Mouse (Mus musculus): ENCODE results near the gene Apoc4. TPM values are rescaled to one million over a fixed set of nuclear protein-coding genes. Genes with fewer than 3 reads are reported as not detected.
A peak's percentile ranks its signal among the peaks of the same experiment; 100 is the strongest.

Apoc4 gene
- 1 to 10 TPM in 1 of 4 experiments, not detected in 3; 1.2 TPM for total RNA-seq (2022)

DNA sequence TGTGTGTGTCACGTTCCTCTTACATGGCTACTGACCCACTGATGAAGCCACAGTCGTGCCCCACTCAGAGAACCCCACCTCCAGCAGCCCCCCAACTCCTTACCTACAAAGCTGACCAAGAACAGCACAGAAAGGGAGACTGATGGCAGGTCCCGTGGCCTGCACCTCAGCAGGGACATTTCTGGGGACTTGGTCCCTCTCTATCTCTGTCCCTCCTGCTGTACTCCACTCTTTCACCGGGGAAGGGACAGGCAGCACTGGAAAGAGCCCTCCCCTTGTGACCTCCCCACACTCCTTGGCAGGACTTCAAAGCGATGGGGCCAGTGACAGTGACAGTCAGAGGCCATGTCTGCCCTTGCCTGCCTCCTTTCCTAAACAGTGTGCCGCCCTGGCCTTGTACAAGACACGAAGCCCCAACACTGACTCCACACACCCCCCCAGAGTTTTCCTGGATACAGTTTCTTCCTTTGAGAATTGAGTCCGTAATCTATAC is at the start of gene Apoc4, which contains the start of gene Gm44805:
TSS of gene Apoc4 (minus strand) at position 278 of the 493 bp plus-strand sequence.
TSS of gene Gm44805 (minus strand) at position 222 of the 493 bp plus-strand sequence.
- DNase-seq (ENCODE audit: low spot score in 2 of 2), result no peak

DNA sequence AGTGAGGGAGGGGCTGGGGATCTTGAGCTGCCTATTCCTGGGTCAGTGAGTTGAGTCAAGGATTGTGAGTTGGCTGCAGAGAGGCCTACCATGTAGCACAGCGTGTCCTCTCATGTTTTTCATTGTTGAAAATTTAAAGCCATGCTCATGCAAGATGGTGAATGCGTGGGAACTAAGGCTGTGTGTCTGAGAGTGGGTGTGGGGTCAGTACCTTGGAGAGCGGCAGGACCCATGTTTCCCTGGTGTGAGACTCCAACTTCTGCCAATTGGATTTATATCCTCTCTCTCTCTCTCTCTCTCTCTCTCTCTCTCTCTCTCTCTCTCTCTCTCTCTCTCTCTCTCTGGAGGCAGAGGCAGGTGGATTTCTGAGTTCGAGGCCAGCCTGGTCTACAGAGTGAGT is 45.3 kb upstream of the Apoc4 start:
- no peak for DNase-seq (ENCODE audit: low spot score in 2 of 2)

GRCm38 (mm10) chr7:19724167-19724566 is 42.9 kb upstream of the Apoc4 start:
- no peak for DNase-seq (ENCODE audit: low spot score in 2 of 2)

DNA sequence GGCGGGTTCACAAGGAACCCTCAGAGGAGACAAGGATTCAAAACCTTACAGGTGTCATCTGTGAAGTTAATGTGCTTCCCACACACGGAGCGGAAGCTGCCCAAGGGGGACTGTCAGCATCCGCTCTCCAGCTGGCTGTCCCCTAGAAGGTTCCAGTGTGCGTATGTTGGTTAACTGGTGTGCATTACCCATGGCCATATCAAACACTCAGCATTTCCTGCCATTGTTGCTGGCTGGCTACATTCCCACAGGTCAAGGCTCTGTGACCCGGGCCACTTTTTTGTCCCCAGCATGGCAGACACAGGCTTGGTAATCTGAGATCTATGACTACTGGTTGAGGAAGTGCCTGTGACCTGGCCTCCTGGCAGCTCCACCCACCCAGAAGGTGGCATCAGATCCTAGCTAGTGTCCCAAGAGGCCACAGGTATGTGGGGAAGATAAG is 41.5 kb upstream of the Apoc4 start:
- no peak for DNase-seq (ENCODE audit: low spot score in 2 of 2)

DNA sequence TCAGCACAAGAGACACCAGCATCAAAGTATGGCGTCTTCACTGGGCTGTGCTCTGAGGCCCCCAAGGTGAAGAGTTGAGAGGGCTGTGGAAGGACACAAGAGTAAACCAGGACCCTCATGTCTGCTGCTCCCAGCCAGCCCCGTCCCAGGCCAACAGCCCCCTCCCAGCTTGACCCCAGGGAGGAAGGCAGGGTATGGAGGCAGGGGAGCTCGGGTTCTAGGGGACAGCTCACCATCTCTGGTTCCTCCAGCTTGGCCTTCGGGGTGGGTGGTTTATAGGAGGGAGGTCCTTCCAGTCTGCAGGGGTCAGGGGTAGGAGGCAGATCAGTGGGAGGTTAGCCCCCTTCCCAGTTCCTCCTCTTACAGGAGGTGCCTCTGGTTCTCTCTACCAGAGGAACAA is 37.9 kb upstream of the Apoc4 start:
- no peak for DNase-seq (ENCODE audit: low spot score in 2 of 2)

- no peak for DNase-seq (ENCODE audit: low spot score in 2 of 2)
Measured at GRCm38 (mm10) chr7:19718297-19718952, 37.1 kb upstream of the Apoc4 start.

DNA sequence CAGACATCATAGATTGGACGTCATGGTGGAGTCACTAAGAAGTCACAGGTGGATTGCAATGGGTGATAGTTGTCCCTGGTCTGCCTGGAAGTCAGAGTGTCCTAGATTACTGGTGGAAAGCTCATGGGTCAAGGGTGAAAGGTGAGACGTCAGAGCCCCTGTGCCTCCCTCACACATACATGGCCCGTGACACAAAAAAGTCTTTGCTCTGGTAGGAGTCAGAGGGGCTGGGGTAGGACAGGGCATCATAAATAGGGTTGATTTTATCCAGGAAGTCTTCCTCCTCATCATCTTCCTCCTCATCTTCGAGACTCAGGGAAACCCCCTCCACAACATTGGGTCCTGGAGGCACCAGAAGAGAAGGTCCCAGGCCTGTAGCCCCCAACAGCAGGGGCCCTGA is 36.1 kb upstream of the Apoc4 start:
- no peak for DNase-seq (ENCODE audit: low spot score in 2 of 2)

DNA sequence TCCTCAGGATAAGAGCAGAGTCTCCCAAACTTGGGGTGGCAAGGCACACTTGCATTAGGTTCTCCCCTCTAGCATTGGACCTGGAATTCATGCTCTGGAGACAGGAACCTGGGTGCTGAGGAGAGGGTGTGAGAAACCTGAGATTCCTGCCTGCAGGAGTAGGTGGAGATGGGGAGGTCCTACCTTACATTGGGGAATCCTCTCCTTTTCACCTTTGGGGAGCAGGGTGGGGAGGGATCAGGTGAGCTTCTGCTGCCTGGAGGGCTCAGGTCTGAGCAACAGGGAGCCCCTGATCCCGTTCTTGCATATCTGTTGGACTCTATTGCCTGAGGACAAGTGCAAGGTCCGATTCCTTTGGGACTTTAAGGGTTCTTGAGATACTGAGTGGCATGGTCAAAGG is 35.5 kb upstream of the Apoc4 start:
- DNase-seq (ENCODE audit: low spot score in 2 of 2), result no peak

- DNase-seq (ENCODE audit: low spot score in 2 of 2), result no peak
Measured at GRCm38 (mm10) chr7:19716055-19716682, 34.9 kb upstream of the Apoc4 start.

DNA sequence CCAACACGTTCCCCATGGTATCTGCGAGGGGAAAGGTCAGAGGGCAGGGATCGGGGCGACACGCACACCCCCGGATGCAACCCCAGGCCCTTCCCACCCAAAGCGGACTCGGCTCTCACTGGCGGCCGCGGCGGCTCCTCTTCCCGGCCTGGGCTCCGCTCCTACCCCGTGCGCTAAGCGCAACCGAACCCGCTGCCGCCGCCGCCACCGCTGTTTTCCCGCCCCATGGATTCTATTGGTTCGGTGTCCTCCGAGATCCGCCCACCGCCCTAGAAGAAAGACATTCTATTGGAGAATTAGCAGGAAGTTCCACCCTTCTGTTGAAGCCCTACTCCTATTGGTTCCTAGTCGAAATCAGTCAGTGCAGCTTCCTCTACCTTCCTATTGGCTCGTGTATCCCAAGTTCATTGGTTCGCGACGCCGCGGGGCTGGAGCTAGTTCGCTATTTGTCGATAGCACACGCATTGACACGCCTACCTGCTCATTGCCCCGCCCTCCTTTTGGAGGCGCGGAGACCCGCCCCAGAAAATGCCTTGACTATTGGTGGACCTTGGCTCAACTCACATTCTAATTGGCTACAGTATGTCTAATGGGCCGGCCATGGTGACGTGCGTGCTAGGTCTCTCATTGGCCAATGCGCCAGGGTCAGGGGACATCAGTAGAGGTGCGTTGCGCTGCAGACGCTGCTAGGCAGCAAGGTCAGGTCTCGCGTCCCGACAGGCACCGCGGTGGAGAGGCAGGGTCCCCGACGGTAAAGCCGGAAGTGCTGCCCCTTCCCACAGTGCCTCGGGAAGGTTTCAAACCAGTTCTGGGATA is 34.2 kb upstream of the Apoc4 start, which contains the start of gene Tomm40:
TSS of gene Tomm40 (minus strand) at position 200 of the 816 bp plus-strand sequence.
- DNase-seq (ENCODE audit: low spot score in 2 of 2), result peak; percentile 100

GRCm38 (mm10) chr7:19714836-19715235 is 33.6 kb upstream of the Apoc4 start:
- DNase-seq (ENCODE audit: low spot score in 2 of 2), result no peak

GRCm38 (mm10) chr7:19713598-19713997 is 32.3 kb upstream of the Apoc4 start:
- no peak for DNase-seq (ENCODE audit: low spot score in 2 of 2)

GRCm38 (mm10) chr7:19713196-19713595 is 31.9 kb upstream of the Apoc4 start:
- no peak for DNase-seq (ENCODE audit: low spot score in 2 of 2)

DNA sequence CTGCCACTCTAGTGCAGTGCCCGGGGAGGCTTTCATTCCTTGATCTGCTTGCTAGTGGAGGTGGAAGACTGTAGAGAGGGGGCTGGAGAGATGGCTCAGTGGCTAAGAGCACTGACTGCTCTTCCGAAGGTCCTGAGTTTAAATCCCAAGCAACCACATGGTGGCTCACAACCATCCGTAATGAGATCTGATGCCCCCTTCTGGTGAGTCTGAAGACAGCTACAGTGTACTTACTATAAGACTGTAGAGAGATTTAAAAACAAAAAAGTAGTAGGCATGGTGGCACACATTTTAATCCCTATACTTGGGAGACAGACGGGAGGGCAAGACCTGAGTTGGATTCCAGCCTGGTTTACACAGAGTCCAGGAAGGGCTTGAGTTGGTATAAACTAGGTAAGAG is 31.1 kb upstream of the Apoc4 start:
- DNase-seq (ENCODE audit: low spot score in 2 of 2), result no peak

DNA sequence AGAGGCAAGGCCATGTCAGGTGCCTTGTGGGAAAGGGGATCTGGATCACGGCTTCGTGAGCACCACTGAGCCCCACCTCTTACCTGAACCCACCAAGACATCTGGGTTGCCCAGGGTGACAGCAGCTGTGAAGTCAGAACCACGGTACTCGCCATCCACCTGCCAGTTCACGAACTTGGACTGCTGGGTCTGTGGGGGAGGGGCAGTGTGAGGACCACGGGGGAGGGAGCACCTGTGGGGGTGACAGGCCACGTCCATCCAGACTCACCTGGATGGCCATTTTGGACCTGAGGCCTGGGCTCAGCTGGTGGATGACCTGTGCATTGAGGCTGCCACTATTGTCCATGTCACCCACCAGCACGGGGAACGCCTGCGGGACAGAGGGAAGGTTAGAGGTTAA is 29.4 kb upstream of the Apoc4 start:
- DNase-seq (ENCODE audit: low spot score in 2 of 2), result no peak

- no peak for DNase-seq (ENCODE audit: low spot score in 2 of 2)
Measured at GRCm38 (mm10) chr7:19705271-19705670, 24.0 kb upstream of the Apoc4 start.

- DNase-seq (ENCODE audit: low spot score in 2 of 2), result no peak
Measured at GRCm38 (mm10) chr7:19704475-19704874, 23.2 kb upstream of the Apoc4 start.

DNA sequence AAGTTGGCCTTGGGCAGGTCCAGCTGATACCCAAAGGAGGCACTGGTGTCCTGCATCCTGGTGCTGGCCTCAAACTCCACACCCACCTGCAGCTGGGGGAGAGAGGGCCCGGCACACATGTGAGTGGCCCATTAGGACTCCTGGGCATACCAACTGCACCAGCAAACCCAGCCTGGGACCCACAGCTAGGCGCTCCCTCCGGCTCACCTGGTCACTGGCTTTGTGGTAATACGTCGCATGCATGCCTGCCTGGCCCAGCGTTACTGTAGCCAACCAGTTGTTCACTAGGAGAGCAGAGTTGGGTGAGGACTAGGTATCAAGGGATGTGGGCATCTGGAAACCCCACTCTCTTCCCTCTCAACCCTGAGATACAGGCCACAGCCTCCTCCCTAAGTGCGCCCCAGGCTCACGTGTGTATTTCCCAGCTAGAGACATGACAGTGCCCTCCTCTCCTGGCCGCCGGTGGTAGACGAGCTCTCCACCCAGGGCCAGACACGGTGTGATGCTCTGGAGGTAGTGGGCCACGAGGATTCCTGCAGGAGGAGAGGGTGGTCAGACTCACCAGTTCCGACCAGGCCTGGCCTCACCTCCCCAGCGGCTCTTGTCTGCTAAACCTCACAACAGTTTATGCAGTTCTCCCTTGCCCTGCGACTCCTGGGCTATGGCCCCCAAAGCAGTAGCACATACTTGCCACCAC is 21.7 kb upstream of the Apoc4 start:
- no peak for DNase-seq (ENCODE audit: low spot score in 2 of 2)

- peak in 1 of 2 experiments; percentile 72 for DNase-seq (ENCODE audit: low spot score in 2 of 2)
Measured at GRCm38 (mm10) chr7:19701069-19701761, 19.9 kb upstream of the Apoc4 start.

DNA sequence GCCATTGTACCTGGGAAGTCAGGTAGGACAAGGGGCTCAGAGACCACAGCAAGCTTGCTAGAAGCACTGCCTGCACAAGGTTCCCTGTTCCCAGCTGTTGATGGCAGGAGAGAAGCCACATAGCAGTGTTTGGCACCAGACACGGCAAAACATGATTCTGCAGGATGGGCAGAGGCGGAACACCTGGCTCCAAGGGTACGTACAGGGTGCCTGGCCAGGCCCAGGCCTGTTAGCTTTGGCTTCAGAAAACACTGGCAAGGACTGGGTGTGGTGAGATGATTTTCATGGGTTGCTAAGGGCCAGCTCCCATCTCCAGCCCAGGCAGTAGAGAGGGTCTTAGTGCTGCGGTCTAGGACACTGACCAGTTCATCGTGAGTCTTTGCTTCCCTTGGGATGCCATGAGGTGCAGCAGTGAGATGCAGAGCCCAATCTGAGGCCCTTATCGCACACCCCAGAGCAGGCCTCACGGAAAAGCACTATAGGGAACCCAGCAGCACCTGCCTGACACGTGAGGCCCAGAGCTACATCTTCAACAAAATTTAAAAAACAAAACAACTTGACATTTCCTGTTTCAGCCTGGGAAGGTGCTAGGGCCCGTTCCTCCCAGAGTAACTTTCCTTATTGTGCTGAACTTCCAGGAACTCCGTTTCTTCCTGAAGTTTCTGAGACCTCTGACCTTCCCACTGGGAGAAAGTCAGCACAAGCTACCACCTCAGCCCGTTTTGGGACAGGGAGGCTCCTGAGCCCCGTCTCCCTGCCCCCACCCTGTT is 19.2 kb upstream of the Apoc4 start:
- no peak for DNase-seq (ENCODE audit: low spot score in 2 of 2)
